ENCODE assay signal across 12 mouse cellular contexts in genomic region chr2:17860922-17861559, GRCm38 (mm10).
DNase-seq lines count a peak whose midpoint lies in the region; ATAC-seq and TF ChIP-seq lines count a peak whose summit lies in the region.
"Had no signal": no experiment of that assay in that cellular context is flagged by ENCODE, and none has a peak within 500 bp of the region (broad histone marks: within the 10 kb centered on the region; RNA-seq: fewer than 3 reads in every experiment).

No protein-coding gene starts in this region.

- no peak for TF ChIP-seq CTCF in CH12.LX (conservative IDR thresholded peaks at IDR 0.05 in 1 of 2, IDR thresholded peaks at IDR 0.05 in 1 of 2; ENCODE audit: low read depth in 2 of 2, low read length in 2 of 2)

- no peak for TF ChIP-seq EP300 in CH12.LX (IDR thresholded peaks at IDR 0.05; ENCODE audit: low read length)

- DNase-seq in hindbrain, embryonic 10.5 days (ENCODE audit: low spot score), result no peak
- no peak for DNase-seq in hindbrain, embryonic 11.5 days (ENCODE audit: low spot score)
- DNase-seq in CH12.LX (ENCODE audit: extremely low read depth), result peak; percentile 38
- DNase-seq in forebrain, embryonic 11.5 days (ENCODE audit: low spot score), result no peak
- DNase-seq in gastrocnemius, postnatal 25 days, result no peak
- DNase-seq in thymus, postnatal 0 days (ENCODE audit: low spot score), result no peak
- DNase-seq in gastrocnemius, postnatal 4 days (ENCODE audit: low spot score in 2 of 2), result no peak
- DNase-seq: cerebellum, adult 11 months; thymus, adult 2 months had no signal

- no peak overlapping the region for H3K4me2 ChIP-seq in hindbrain, embryonic 11.5 days (replicated peaks; ENCODE audit: low read depth, low read length)
- no peak overlapping the region; the same call in 1 of the 2 replicates for H3K4me2 ChIP-seq in CH12.LX (ENCODE audit: insufficient read depth, low read depth, poor library complexity, severe bottlenecking)
- H3K4me2 ChIP-seq in forebrain, embryonic 11.5 days (ENCODE audit: low read depth, low read length, severe bottlenecking), result peak overlapping the region; percentile 28; the same call in 1 of the 2 replicates
- peak overlapping the region; percentile 52 for H3K4me2 ChIP-seq in limb, embryonic 12.5 days
- H3K4me2 ChIP-seq: intestine, embryonic 15.5 days had no signal

- no peak overlapping the region for H3K27ac ChIP-seq in hindbrain, embryonic 10.5 days
- no peak overlapping the region for H3K27ac ChIP-seq in hindbrain, embryonic 11.5 days (ENCODE audit: low read depth, low read length)
- no peak overlapping the region for H3K27ac ChIP-seq in CH12.LX (ENCODE audit: insufficient read depth, low read depth)
- H3K27ac ChIP-seq in forebrain, embryonic 11.5 days (ENCODE audit: low read depth, low read length), result no peak overlapping the region
- peak overlapping the region; percentile 72 for H3K27ac ChIP-seq in limb, embryonic 12.5 days
- H3K27ac ChIP-seq: intestine, embryonic 15.5 days had no signal

- no peaks in the 10 kb centered on the region for H3K36me3 ChIP-seq in hindbrain, embryonic 10.5 days
- no peaks in the 10 kb centered on the region for H3K36me3 ChIP-seq in hindbrain, embryonic 11.5 days (ENCODE audit: control insufficient read depth, insufficient read depth, low read length)
- no peaks in the 10 kb centered on the region for H3K36me3 ChIP-seq in CH12.LX (replicated peaks in 1 of 2; ENCODE audit: control insufficient read depth in 1 of 2, insufficient read depth in 1 of 2, low read length in 1 of 2)
- no peaks in the 10 kb centered on the region for H3K36me3 ChIP-seq in forebrain, embryonic 11.5 days (ENCODE audit: control insufficient read depth, insufficient read depth, low read length)
- no peaks in the 10 kb centered on the region for H3K36me3 ChIP-seq in limb, embryonic 12.5 days
- H3K36me3 ChIP-seq: intestine, embryonic 15.5 days had no signal

- peaks cover 4% of the 10 kb centered on the region; the same call in 1 of the 2 replicates for H3K27me3 ChIP-seq in hindbrain, embryonic 10.5 days (ENCODE audit: insufficient read depth, poor library complexity, severe bottlenecking)
- no peaks in the 10 kb centered on the region for H3K27me3 ChIP-seq in hindbrain, embryonic 11.5 days (ENCODE audit: control insufficient read depth, insufficient read depth, low read length)
- no peaks in the 10 kb centered on the region for H3K27me3 ChIP-seq in CH12.LX (replicated peaks)
- no peaks in the 10 kb centered on the region for H3K27me3 ChIP-seq in forebrain, embryonic 11.5 days (ENCODE audit: control insufficient read depth, insufficient read depth, low read length)
- H3K27me3 ChIP-seq in limb, embryonic 12.5 days, result no peaks in the 10 kb centered on the region
- H3K27me3 ChIP-seq: intestine, embryonic 15.5 days had no signal

- no peaks in the 10 kb centered on the region for H3K79me2 ChIP-seq in CH12.LX (replicated peaks; ENCODE audit: control insufficient read depth, extremely low read depth, insufficient read depth, poor library complexity, severe bottlenecking)

- in situ Hi-C loops in CH12.LX (cut with MboI; ENCODE audit: low pct_ligation_motif_present, low pct_unique_long_range_greater_than_20kb, low sequenced_read_pairs), result no loop called here

- H3K9me3 ChIP-seq in hindbrain, embryonic 10.5 days, result no peaks in the 10 kb centered on the region
- no peaks in the 10 kb centered on the region for H3K9me3 ChIP-seq in hindbrain, embryonic 11.5 days (ENCODE audit: control insufficient read depth, low read length)
- H3K9me3 ChIP-seq in CH12.LX (replicated peaks; ENCODE audit: low read length), result no peaks in the 10 kb centered on the region
- no peaks in the 10 kb centered on the region for H3K9me3 ChIP-seq in forebrain, embryonic 11.5 days (ENCODE audit: control insufficient read depth, low read length)
- no peaks in the 10 kb centered on the region for H3K9me3 ChIP-seq in limb, embryonic 12.5 days
- H3K9me3 ChIP-seq: intestine, embryonic 15.5 days; megakaryocyte, embryonic 14.5 days had no signal

- peaks cover 19% of the 10 kb centered on the region for H3K4me1 ChIP-seq in hindbrain, embryonic 10.5 days (replicated peaks)
- no peaks in the 10 kb centered on the region for H3K4me1 ChIP-seq in hindbrain, embryonic 11.5 days (replicated peaks; ENCODE audit: control insufficient read depth, insufficient read depth, low read length)
- H3K4me1 ChIP-seq in CH12.LX (ENCODE audit: control insufficient read depth in 1 of 2, insufficient read depth in 2 of 2), result peaks cover 2 to 24% of the 10 kb centered on the region in 2 experiments; a peak in 2 of 4 replicates
- peaks cover 2% of the 10 kb centered on the region; the same call in 1 of the 2 replicates for H3K4me1 ChIP-seq in forebrain, embryonic 11.5 days (replicated peaks; ENCODE audit: control insufficient read depth, insufficient read depth, low read length)
- H3K4me1 ChIP-seq in limb, embryonic 12.5 days (replicated peaks), result peaks cover 42% of the 10 kb centered on the region
- H3K4me1 ChIP-seq: intestine, embryonic 15.5 days; megakaryocyte, embryonic 14.5 days had no signal

- dilution Hi-C loops in CH12.LX (cut with MboI; ENCODE audit: extremely low pct_ligation_motif_present, extremely low pct_unique_long_range_greater_than_20kb, low sequenced_read_pairs), result no loop called here

- ATAC-seq in hindbrain, embryonic 11.5 days (ENCODE audit: low FRiP score), result no peak
- no peak; the same call in 1 of the 2 replicates for ATAC-seq in forebrain, embryonic 11.5 days (replicated peaks; ENCODE audit: low FRiP score)
- ATAC-seq in limb, embryonic 12.5 days (ENCODE audit: insufficient number of reproducible peaks, insufficient read depth, low FRiP score, low TSS enrichment, low read depth), result 0 out of 2 replicates have a peak, but pooled peaks have one; percentile 29
- ATAC-seq: intestine, embryonic 15.5 days had no signal

- no peak overlapping the region for H3K9ac ChIP-seq in hindbrain, embryonic 11.5 days (ENCODE audit: low read depth, low read length)
- no peak overlapping the region for H3K9ac ChIP-seq in CH12.LX (ENCODE audit: insufficient read depth, low read depth)
- no peak overlapping the region for H3K9ac ChIP-seq in forebrain, embryonic 11.5 days (ENCODE audit: low read length)
- H3K9ac ChIP-seq in limb, embryonic 12.5 days (replicated peaks), result no peak overlapping the region
- H3K9ac ChIP-seq: intestine, embryonic 15.5 days had no signal

- H3K4me3 ChIP-seq in hindbrain, embryonic 10.5 days, result peak overlapping the region; percentile 41; the same call in 1 of the 2 replicates
- H3K4me3 ChIP-seq in hindbrain, embryonic 11.5 days (ENCODE audit: low read depth, low read length), result no peak overlapping the region
- H3K4me3 ChIP-seq in CH12.LX (replicated peaks in 1 of 3; ENCODE audit: low read depth in 2 of 3, low read length in 2 of 3, poor library complexity in 1 of 3), result no peak overlapping the region
- no peak overlapping the region for H3K4me3 ChIP-seq in forebrain, embryonic 11.5 days (ENCODE audit: low read depth, low read length)
- peak overlapping the region; percentile 27; the same call in 1 of the 2 replicates for H3K4me3 ChIP-seq in limb, embryonic 12.5 days (replicated peaks)
- H3K4me3 ChIP-seq: intestine, embryonic 15.5 days; megakaryocyte, embryonic 14.5 days had no signal

- no peak for TF ChIP-seq POLR2A in CH12.LX (IDR thresholded peaks at IDR 0.05; ENCODE audit: low read depth, low read length)

- WGBS in hindbrain, embryonic 10.5 days, result 51% methylated on average over 4 of the region's 4 CpGs
- 42% methylated on average over 4 of the region's 4 CpGs for WGBS in hindbrain, embryonic 11.5 days
- WGBS in forebrain, embryonic 11.5 days, result 37% methylated on average over 4 of the region's 4 CpGs
- 40% methylated on average over 4 of the region's 4 CpGs for WGBS in limb, embryonic 12.5 days

- TF ChIP-seq RAD21 in CH12.LX (IDR thresholded peaks at IDR 0.05; ENCODE audit: low read depth, low read length), result no peak

TF ChIP-seq in CH12.LX, 34 proteins besides CTCF, POLR2A, EP300 and RAD21:
- TF ChIP-seq SMC3 (IDR thresholded peaks at IDR 0.05; ENCODE audit: low read depth, low read length), result no peak
- TF ChIP-seq ZNF384 (IDR thresholded peaks at IDR 0.05; ENCODE audit: low read depth, low read length), result peak; percentile 37; the same call in 1 of the 2 replicates
- peak; percentile 63; the same call in 1 of the 2 replicates for TF ChIP-seq MAFK (IDR thresholded peaks at IDR 0.05; ENCODE audit: insufficient replicate concordance, low read length)

Comparison
In these comparisons a context has a peak if more than half of its experiments do, and no peak if none do; other contexts are left out.
1. H3K4me3 ChIP-seq: peak in hindbrain, embryonic 10.5 days (single experiment) and limb, embryonic 12.5 days (single experiment); none in hindbrain, embryonic 11.5 days (single experiment), CH12.LX (0 of 3) and forebrain, embryonic 11.5 days (single experiment).
2. H3K4me2 ChIP-seq: peak in forebrain, embryonic 11.5 days (single experiment) and limb, embryonic 12.5 days (single experiment); none in hindbrain, embryonic 11.5 days (single experiment) and CH12.LX (single experiment).